Mouse (Mus musculus) liver, postnatal 0 days (tissue): ENCODE results near the gene Wasl.

ENCODE experiments used
- CTCF ChIP-seq: sonication (generic); IDR thresholded peaks from 2 replicates; pipeline ENCODE4 v1.5.1; 2016; ENCODE audit warnings: antibody characterized with exemption, low read depth
- EP300 ChIP-seq: IDR thresholded peaks from 2 replicates; pipeline ENCODE4 v1.6.1; 2016; ENCODE audit warnings: antibody characterized with exemption, low read depth, mild to moderate bottlenecking

DNA sequence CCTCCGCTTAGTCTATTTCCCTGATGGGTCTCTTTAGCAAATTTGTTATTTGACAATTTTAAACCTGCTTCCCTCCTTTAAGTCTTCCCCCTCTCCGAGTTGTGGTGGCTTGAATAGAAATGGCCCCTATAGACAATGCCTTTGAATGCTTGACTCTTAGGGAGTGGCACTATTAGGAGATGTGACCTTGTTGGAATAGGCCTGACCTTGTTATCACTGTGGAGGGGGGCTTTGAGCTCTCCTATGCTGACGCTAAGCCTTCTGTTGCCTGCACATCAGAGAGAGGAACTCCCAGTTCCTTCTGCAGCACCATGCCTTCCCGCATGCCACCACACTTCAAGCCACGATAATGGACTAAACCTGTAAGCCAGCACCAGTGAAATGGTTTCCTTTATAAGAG lies 32.4 kb upstream of the Wasl start:
- TF ChIP-seq CTCF, result no peak
- no peak for TF ChIP-seq EP300
